Mouse (Mus musculus): ENCODE results near the gene Bicd1. TPM values are rescaled to one million over a fixed set of nuclear protein-coding genes. Genes with fewer than 3 reads are reported as not detected.

The Bicd1 gene
- total RNA-seq, 4 experiments from 2014 or later = 42.4 to 47.5 (median 46.6) TPM

DNA sequence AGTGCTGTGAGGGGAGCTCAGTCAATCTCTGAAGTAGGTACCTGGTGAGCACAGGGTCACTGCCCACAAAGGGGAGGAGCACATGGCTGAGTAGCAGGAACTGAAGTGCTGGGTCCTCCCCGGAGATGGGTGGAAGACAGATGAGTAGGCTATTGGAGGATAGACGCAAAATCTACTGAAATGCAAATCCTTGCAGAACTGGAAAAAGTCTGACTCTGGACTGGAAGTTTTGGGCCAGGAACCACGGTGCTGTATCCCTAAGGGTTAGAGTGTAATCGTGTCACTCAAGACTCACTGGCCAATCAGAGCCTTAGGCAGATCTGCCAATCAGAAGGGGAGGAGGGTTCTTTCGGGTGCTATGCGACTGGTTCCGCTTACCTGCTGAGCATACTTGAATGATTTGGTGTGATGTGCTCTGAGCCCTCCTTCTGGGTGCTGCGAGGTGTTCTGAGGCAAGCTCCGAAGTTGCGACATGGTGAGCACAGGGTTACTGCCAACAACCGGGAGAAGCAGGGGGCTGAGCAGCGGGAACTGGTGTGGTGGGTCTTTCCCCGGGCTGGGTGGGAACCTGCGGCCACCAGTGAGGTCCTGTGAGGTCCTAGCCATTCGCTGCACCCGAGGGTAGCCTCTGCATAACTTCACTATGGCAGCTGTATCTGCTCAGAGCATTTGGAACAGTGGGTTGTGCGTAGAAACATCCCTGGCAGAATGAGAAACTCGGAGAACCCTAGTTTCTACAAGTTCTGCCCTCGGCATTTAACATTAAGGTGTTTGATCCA, 157.2 kb downstream of the Bicd1 start:
- peak; percentile 56 to 67 for DNase-seq (ENCODE audit: low spot score in 2 of 2)

DNA sequence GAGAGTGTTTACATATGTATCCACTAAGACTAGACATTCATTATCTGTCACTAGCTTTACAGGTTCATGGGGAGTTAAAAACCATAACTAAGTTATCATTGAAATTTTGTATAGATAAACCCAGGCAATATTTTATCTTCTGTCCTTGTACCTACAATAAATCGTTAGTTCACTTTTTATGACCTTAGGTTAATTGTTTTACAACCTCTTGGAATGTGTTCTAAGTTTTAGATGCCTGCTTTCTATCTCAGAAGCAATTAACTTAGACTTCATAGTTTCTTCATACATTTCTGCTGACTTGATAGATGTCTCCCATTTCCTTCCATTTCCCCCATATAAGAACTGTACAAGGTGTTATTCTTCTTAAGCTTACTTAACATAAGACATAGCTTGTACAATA, 158.5 kb downstream of the Bicd1 start:
- no peak for DNase-seq (ENCODE audit: low spot score in 2 of 2)

DNA sequence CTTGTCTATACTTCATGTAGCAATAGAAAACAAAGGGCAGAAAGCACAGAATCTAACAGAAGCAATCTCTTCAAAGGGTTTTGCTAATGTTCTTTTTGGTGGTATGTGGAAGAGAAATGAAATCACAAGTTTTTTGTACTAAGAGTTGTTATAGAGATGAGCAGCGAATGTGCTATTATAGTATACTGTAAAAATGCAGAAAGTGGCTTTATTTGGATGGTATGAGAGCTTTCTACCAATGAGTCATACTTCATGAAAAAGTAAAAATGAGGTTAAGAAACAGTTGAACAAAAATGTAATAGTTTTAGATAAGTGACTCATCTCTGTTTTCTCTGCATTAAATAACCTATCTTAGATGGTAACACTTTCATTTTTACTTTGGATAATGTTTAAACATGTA, 165.6 kb downstream of the Bicd1 start:
- no peak for DNase-seq (ENCODE audit: low spot score in 2 of 2)

DNA sequence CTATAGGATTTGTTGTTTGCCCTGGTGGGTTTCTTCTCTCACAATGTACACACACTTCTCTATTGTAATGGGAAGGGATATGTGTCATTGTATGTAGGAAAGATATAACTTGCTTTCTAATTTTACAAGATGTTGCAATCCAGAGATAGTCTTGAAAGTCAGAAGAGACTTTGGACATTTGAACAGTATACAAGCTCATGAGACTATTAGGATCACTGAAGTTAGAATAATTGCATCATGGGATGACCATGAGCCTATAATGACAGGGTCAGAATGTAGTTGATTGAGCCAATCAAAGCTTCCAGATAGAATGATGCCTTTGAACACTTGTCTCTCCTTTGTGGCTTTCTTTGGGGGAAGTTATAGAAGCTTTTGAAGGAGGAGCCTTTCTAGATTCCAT, 171.4 kb downstream of the Bicd1 start:
- no peak for DNase-seq (ENCODE audit: low spot score in 2 of 2)

DNA sequence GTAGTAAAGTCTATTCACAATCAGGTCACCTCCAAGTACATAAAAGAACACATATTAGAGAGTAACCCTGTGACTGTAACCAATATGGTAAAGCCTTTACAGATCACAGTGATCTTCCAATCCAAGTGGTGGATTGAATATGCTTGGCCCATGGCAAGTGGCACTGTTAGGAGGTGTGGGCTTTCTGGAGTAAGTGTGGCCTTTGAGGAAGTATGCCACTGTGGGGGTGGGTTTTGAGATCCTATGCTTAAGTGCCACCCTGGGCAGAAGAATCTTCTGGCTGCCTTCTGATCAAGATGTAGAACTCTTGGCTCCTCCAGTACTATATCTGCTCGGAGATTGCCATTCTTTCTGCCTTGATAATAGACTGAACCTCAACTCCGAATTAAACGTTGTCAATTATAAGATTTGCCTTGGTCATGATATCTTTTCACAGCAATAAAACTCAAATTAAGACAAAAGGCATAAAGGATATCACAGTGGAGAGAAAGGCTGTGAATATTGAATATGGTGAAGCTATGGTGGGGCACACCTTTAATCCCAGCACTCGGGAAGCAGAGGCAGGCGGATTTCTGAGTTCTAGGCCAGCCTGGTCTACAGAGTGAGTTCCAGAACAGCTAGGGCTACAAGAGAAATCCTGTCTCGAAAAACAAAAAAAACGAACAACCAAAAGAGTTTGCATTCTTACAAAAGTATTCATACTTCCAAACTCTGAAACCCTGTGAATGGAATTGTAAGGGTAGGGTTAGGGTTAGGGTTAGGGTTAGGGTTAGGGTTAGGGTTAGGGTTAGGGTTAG, 177.2 kb downstream of the Bicd1 start:
- no peak for DNase-seq (ENCODE audit: low spot score in 2 of 2)

Small RNA genes lying within 50 kb of the gene (microRNA-seq; reads per million reads assigned to microRNA genes)
- 0 reads per million in 2 experiments for gene Gm24307

Other genes starting within 250 kb of the Bicd1 start
- 10 to 100 TPM; 25.4 to 31.1 (median 28.5) TPM for gene Amn1, start 220.2 kb upstream of the Bicd1 start, total RNA-seq (2022)
- gene Resf1, start 99.5 kb upstream of the Bicd1 start, total RNA-seq (2022) = 10 to 100 TPM; 14.6 to 20.4 (median 15.8) TPM